Mouse (Mus musculus): ENCODE data around the gene Gm17509. TPM values are rescaled to one million over a fixed set of nuclear protein-coding genes. Genes with fewer than 3 reads are reported as not detected.

The Gm17509 gene
- polyA plus RNA-seq, 1 experiment from 2014 or later: 0.13 TPM

- H3K27ac ChIP-seq (ENCODE audit: low read length): no peak overlapping the region
- no peak overlapping the region for H3K9ac ChIP-seq (ENCODE audit: low read length)
- no peak for ATAC-seq (ENCODE audit: insufficient read depth, low FRiP score)
- WGBS: 38% methylated on average over 10 of the region's 10 CpGs
- H3K27me3 ChIP-seq (ENCODE audit: control insufficient read depth, insufficient read depth, low read length): no peaks in the 10 kb centered on the region
- no peaks in the 10 kb centered on the region for H3K9me3 ChIP-seq (replicated peaks; ENCODE audit: control insufficient read depth, low read length)
- no peak overlapping the region for H3K4me2 ChIP-seq (ENCODE audit: low read depth, low read length)
- H3K36me3 ChIP-seq (ENCODE audit: control insufficient read depth, insufficient read depth, low read length): no peaks in the 10 kb centered on the region
- 0 out of 2 replicates have a peak, but pooled peaks cover 2% of the 10 kb centered on the region for H3K4me1 ChIP-seq (ENCODE audit: control insufficient read depth, insufficient read depth, low read length)
- no peak overlapping the region for H3K4me3 ChIP-seq (replicated peaks; ENCODE audit: low read length)
Observed at GRCm38 (mm10) chr13:117216126-117216525, 4.7 kb downstream of the Gm17509 start.

- WGBS: 27% methylated on average over 10 of the region's 10 CpGs
- H3K4me2 ChIP-seq (ENCODE audit: low read depth, low read length): no peak overlapping the region
Observed at GRCm38 (mm10) chr13:117215481-117215880, 5.4 kb downstream of the Gm17509 start.

GRCm38 (mm10) chr13:117211386-117211875 lies 9.4 kb downstream of the Gm17509 start:
- WGBS: 53% methylated on average over 11 of the region's 11 CpGs
- Histone ChIP-seq H3K27ac (ENCODE audit: low read length) (no peak overlapping the region), H3K4me2 (ENCODE audit: low read depth, low read length) (no peak overlapping the region), H3K4me1 (ENCODE audit: control insufficient read depth, insufficient read depth, low read length) (no peaks in the 10 kb centered on the region), H3K27me3 (ENCODE audit: control insufficient read depth, insufficient read depth, low read length) (no peaks in the 10 kb centered on the region), H3K36me3 (ENCODE audit: control insufficient read depth, insufficient read depth, low read length) (no peaks in the 10 kb centered on the region), H3K4me3 (replicated peaks; ENCODE audit: low read length) (no peak overlapping the region), H3K9ac (ENCODE audit: low read length) (no peak overlapping the region), H3K9me3 (replicated peaks; ENCODE audit: control insufficient read depth, low read length) (no peaks in the 10 kb centered on the region)
- no peak for ATAC-seq (ENCODE audit: insufficient read depth, low FRiP score)

More at GRCm38 (mm10) chr13:117215481-117215880, 5.4 kb downstream of the Gm17509 start:
- H3K27me3 ChIP-seq (ENCODE audit: control insufficient read depth, insufficient read depth, low read length): no peaks in the 10 kb centered on the region
- no peaks in the 10 kb centered on the region for H3K9me3 ChIP-seq (replicated peaks; ENCODE audit: control insufficient read depth, low read length)
- H3K36me3 ChIP-seq (ENCODE audit: control insufficient read depth, insufficient read depth, low read length): no peaks in the 10 kb centered on the region
- ATAC-seq (ENCODE audit: insufficient read depth, low FRiP score): no peak
- H3K9ac ChIP-seq (ENCODE audit: low read length): no peak overlapping the region
- no peaks in the 10 kb centered on the region for H3K4me1 ChIP-seq (ENCODE audit: control insufficient read depth, insufficient read depth, low read length)
- no peak overlapping the region for H3K27ac ChIP-seq (ENCODE audit: low read length)
- no peak overlapping the region for H3K4me3 ChIP-seq (replicated peaks; ENCODE audit: low read length)

DNA sequence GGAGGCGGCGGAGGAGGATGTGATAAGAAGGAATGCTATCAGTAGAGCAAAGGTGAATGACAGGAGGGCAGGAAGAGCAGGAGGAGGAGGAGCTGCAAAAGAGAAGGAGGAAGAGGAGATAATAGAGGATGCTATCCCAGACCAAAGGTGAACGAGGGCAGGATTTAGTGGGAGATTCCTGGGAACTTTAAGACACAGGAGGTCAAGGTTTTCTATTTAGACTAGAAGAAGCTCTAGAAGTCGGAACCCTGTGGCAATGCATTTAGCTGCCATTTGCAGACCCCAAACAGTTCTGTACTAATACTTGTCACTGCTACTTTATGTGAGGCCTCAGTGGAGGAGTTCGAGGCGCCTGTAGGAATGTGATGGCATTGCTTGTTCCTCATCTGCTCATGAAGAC lies 12.6 kb downstream of the Gm17509 start, which contains the start of gene Emb:
TSS of gene Emb (plus strand) at position 301 of the 400 bp plus-strand sequence.
- H3K9ac ChIP-seq (ENCODE audit: low read length): no peak within 1 kb of the TSS
- H3K36me3 ChIP-seq (ENCODE audit: control insufficient read depth, insufficient read depth, low read length): no peaks in the 10 kb centered on the region
- WGBS: 56% methylated on average over 6 of the region's 6 CpGs
- no peak within 1 kb of the TSS for H3K4me3 ChIP-seq (replicated peaks; ENCODE audit: low read length)
- no peaks in the 10 kb centered on the region for H3K27me3 ChIP-seq (ENCODE audit: control insufficient read depth, insufficient read depth, low read length)
- H3K9me3 ChIP-seq (replicated peaks; ENCODE audit: control insufficient read depth, low read length): no peaks in the 10 kb centered on the region
- H3K4me2 ChIP-seq (ENCODE audit: low read depth, low read length): no peak within 1 kb of the TSS
- H3K27ac ChIP-seq (ENCODE audit: low read length): no peak within 1 kb of the TSS
- H3K4me1 ChIP-seq (ENCODE audit: control insufficient read depth, insufficient read depth, low read length): no peaks in the 10 kb centered on the region
- no peak for ATAC-seq (ENCODE audit: insufficient read depth, low FRiP score)

DNA sequence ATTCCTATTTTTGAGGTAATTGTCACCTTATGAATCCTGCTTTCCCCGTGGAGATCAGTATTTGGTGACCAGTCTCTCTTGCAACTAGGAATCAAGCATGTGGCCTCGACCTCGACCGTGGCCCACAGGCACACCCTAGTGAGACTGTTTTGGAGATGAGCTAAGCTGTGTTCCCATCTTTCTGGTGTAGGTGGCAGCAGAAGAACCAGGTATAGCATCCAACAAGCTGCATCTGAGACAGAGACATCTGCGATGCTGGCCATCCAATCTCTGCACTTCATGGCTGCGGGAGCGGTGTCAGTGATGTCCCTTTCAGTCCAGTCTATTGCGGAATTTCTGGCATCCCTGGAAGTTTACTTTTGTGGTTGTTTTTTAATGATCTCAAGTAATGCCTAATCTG lies 14.8 kb downstream of the Gm17509 start:
- Histone ChIP-seq H3K36me3 (ENCODE audit: control insufficient read depth, insufficient read depth, low read length) (no peaks in the 10 kb centered on the region), H3K27ac (ENCODE audit: low read length) (no peak overlapping the region), H3K9ac (ENCODE audit: low read length) (no peak overlapping the region), H3K27me3 (ENCODE audit: control insufficient read depth, insufficient read depth, low read length) (no peaks in the 10 kb centered on the region), H3K9me3 (replicated peaks; ENCODE audit: control insufficient read depth, low read length) (no peaks in the 10 kb centered on the region), H3K4me3 (replicated peaks; ENCODE audit: low read length) (no peak overlapping the region), H3K4me1 (ENCODE audit: control insufficient read depth, insufficient read depth, low read length) (no peaks in the 10 kb centered on the region), H3K4me2 (ENCODE audit: low read depth, low read length) (no peak overlapping the region)
- 88% methylated on average over 8 of the region's 8 CpGs for WGBS
- ATAC-seq (ENCODE audit: insufficient read depth, low FRiP score): no peak

DNA sequence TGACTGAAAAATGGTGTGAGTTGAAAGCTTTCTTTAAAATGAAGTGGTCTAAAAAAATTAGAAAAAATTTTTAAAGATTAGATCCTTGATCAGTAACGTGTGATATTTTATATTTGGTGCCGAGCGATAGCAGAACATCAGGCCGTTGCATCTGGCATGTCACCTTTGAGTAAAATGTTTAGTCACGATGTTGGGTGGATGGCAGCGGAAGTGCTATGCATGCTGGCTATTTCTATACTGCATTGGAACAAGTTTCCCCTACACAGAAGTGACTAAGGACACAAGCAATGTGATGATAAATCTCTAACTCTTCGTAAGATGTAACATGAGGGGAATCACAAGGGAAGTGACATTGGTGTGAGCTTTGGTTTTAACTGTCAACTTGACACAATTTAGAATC lies 16.2 kb downstream of the Gm17509 start:
- H3K4me2 ChIP-seq (ENCODE audit: low read depth, low read length): no peak overlapping the region
- no peaks in the 10 kb centered on the region for H3K9me3 ChIP-seq (replicated peaks; ENCODE audit: control insufficient read depth, low read length)
- H3K4me1 ChIP-seq (ENCODE audit: control insufficient read depth, insufficient read depth, low read length): no peaks in the 10 kb centered on the region
- ATAC-seq (ENCODE audit: insufficient read depth, low FRiP score): no peak
- WGBS: 90% methylated on average over 7 of the region's 7 CpGs
- H3K27ac ChIP-seq (ENCODE audit: low read length): no peak overlapping the region
- no peaks in the 10 kb centered on the region for H3K36me3 ChIP-seq (ENCODE audit: control insufficient read depth, insufficient read depth, low read length)
- H3K4me3 ChIP-seq (replicated peaks; ENCODE audit: low read length): no peak overlapping the region
- H3K9ac ChIP-seq (ENCODE audit: low read length): no peak overlapping the region
- no peaks in the 10 kb centered on the region for H3K27me3 ChIP-seq (ENCODE audit: control insufficient read depth, insufficient read depth, low read length)

DNA sequence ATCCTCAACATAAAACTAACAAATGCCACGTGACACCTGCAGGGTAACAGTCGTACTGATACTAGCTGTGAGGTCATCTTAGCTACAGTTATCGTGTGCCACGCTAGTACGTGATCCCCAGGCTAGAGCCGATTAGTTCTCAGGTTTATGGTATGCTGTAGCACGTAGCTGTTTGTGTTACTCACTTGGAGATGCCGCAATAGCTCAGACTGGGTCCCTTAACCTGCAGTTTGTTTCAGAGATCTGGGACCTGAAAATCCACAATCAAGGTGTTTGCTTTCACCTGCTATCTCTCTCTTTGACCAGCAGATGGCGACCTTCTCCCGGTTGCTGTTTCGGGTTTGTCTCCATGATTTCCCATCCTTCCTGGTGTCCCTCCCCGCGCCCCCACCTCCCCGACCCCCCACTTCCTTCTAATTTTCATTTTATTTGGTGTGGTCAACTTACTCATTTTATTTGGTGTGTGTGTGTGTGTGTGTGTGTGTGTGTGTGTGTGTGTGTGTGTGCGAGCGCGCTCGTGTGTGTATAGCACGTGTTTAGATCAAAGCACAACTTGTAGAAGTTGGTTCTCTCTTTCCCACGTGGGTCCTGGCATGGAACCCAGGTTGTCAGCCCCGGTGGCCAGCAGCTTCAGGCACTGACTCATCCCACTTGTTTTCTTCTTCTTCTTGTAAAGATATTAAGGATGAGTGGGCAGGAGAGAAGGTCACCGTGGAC lies 18.0 kb downstream of the Gm17509 start:
- no peak overlapping the region for H3K9ac ChIP-seq (ENCODE audit: low read length)
- H3K4me3 ChIP-seq (replicated peaks; ENCODE audit: low read length): no peak overlapping the region
- H3K4me2 ChIP-seq (ENCODE audit: low read depth, low read length): no peak overlapping the region
- no peak for ATAC-seq (ENCODE audit: insufficient read depth, low FRiP score)
- H3K9me3 ChIP-seq (replicated peaks; ENCODE audit: control insufficient read depth, low read length): no peaks in the 10 kb centered on the region
- 43% methylated on average over 22 of the region's 22 CpGs for WGBS
- no peaks in the 10 kb centered on the region for H3K36me3 ChIP-seq (ENCODE audit: control insufficient read depth, insufficient read depth, low read length)
- no peaks in the 10 kb centered on the region for H3K27me3 ChIP-seq (ENCODE audit: control insufficient read depth, insufficient read depth, low read length)
- H3K27ac ChIP-seq (ENCODE audit: low read length): no peak overlapping the region
- H3K4me1 ChIP-seq (ENCODE audit: control insufficient read depth, insufficient read depth, low read length): no peaks in the 10 kb centered on the region

DNA sequence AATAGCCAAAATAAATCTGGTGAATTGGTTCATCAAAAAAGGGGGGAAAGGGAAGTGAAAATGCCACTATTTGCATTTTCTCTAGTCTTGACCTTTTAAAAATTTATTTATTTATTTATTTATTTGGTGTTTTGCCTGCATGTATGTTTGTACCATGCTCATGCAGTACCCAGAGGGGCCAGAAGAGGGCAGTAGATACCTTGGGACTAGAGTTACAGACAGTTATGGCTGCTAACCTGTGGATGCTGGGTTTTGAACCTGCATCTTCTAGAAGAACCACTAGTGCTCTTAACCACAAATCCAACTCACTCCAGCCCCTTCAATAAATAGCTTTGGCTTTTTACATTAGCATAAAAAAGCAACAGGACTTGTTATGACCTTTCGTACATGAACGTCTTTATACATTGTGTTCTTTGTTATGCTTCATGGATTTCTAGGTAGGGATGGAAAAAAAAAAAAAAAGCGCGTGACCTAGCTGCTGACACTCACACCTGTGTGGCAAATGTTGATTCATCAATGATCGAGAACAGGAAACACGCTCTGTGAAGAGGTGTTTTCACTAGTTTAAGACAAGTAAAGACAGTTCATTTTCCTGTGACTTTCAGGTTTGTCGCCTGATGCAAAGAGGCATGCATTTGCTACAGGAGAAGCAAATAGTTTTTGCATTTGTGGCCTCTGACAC lies 22.3 kb downstream of the Gm17509 start:
- H3K9ac ChIP-seq (ENCODE audit: low read length): no peak overlapping the region
- H3K27ac ChIP-seq (ENCODE audit: low read length): no peak overlapping the region
- H3K9me3 ChIP-seq (replicated peaks; ENCODE audit: control insufficient read depth, low read length): no peaks in the 10 kb centered on the region
- H3K4me3 ChIP-seq (replicated peaks; ENCODE audit: low read length): no peak overlapping the region
- no peaks in the 10 kb centered on the region for H3K36me3 ChIP-seq (ENCODE audit: control insufficient read depth, insufficient read depth, low read length)
- no peaks in the 10 kb centered on the region for H3K4me1 ChIP-seq (ENCODE audit: control insufficient read depth, insufficient read depth, low read length)
- 86% methylated on average over 7 of the region's 7 CpGs for WGBS
- no peak overlapping the region for H3K4me2 ChIP-seq (ENCODE audit: low read depth, low read length)
- no peaks in the 10 kb centered on the region for H3K27me3 ChIP-seq (ENCODE audit: control insufficient read depth, insufficient read depth, low read length)
- no peak for ATAC-seq (ENCODE audit: insufficient read depth, low FRiP score)

GRCm38 (mm10) chr13:117197666-117198065 lies 23.2 kb downstream of the Gm17509 start:
- Histone ChIP-seq H3K9me3 (replicated peaks; ENCODE audit: control insufficient read depth, low read length) (no peaks in the 10 kb centered on the region), H3K4me1 (ENCODE audit: control insufficient read depth, insufficient read depth, low read length) (no peaks in the 10 kb centered on the region), H3K4me2 (ENCODE audit: low read depth, low read length) (no peak overlapping the region), H3K4me3 (replicated peaks; ENCODE audit: low read length) (no peak overlapping the region), H3K9ac (ENCODE audit: low read length) (no peak overlapping the region), H3K27ac (ENCODE audit: low read length) (no peak overlapping the region), H3K27me3 (ENCODE audit: control insufficient read depth, insufficient read depth, low read length) (no peaks in the 10 kb centered on the region), H3K36me3 (ENCODE audit: control insufficient read depth, insufficient read depth, low read length) (no peaks in the 10 kb centered on the region)
- 91% methylated on average over 2 of the region's 2 CpGs for WGBS
- no peak for ATAC-seq (ENCODE audit: insufficient read depth, low FRiP score)
